Comparison of ENCODE assay signal across 8 mouse cellular contexts in genomic region chr3:137918932-137919311, GRCm38 (mm10). TPM values are rescaled to one million over a fixed set of nuclear protein-coding genes. Genes with fewer than 3 reads are reported as not detected.
DNase-seq lines count a peak whose midpoint lies in the region; ATAC-seq and TF ChIP-seq lines count a peak whose summit lies in the region.

No protein-coding gene starts in this region.

- peak overlapping the region; percentile 98 for H3K4me3 ChIP-seq in gastrocnemius, adult 2 months
- peak overlapping the region; percentile 87 to 94 (median 89) for H3K4me3 ChIP-seq in CH12.LX (replicated peaks in 1 of 3; ENCODE audit: low read depth in 2 of 3, low read length in 2 of 3, poor library complexity in 1 of 3)
- H3K4me3 ChIP-seq in embryonic facial prominence, embryonic 12.5 days: peak overlapping the region; percentile 73
- peak overlapping the region; percentile 66 for H3K4me3 ChIP-seq in hindbrain, postnatal 0 days (ENCODE audit: low read length)
- peak overlapping the region; percentile 98 for H3K4me3 ChIP-seq in liver, embryonic 16.5 days (ENCODE audit: low read depth, low read length)
- H3K4me3 ChIP-seq in stomach, postnatal 0 days (ENCODE audit: low read depth, low read length): peak overlapping the region; percentile 62

- in situ Hi-C loops in CH12.LX (cut with MboI; ENCODE audit: low pct_ligation_motif_present, low pct_unique_long_range_greater_than_20kb, low sequenced_read_pairs): loop anchor here (5.0 kb wide), 1 partner anchor 52 kb away; the partner anchor contains the start of gene Dnajb14

- TF ChIP-seq CTCF in gastrocnemius, adult 2 months (IDR thresholded peaks at IDR 0.05): no peak
- TF ChIP-seq CTCF in CH12.LX (conservative IDR thresholded peaks at IDR 0.05 in 1 of 2, IDR thresholded peaks at IDR 0.05 in 1 of 2; ENCODE audit: low read depth in 2 of 2, low read length in 2 of 2): no peak
- no peak for TF ChIP-seq CTCF in hindbrain, postnatal 0 days (IDR thresholded peaks at IDR 0.05; ENCODE audit: low read depth)
- TF ChIP-seq CTCF in stomach, postnatal 0 days (IDR thresholded peaks at IDR 0.05; ENCODE audit: low read depth): no peak

- no peaks in the 10 kb centered on the region for H3K27me3 ChIP-seq in CH12.LX (replicated peaks)
- H3K27me3 ChIP-seq in embryonic facial prominence, embryonic 12.5 days: no peaks in the 10 kb centered on the region
- H3K27me3 ChIP-seq in hindbrain, postnatal 0 days (ENCODE audit: insufficient read depth, low read length): no peaks in the 10 kb centered on the region
- H3K27me3 ChIP-seq in liver, embryonic 16.5 days (ENCODE audit: control insufficient read depth, insufficient read depth, low read depth, low read length): no peaks in the 10 kb centered on the region
- H3K27me3 ChIP-seq in stomach, postnatal 0 days (ENCODE audit: control insufficient read depth, insufficient read depth, low read length): no peaks in the 10 kb centered on the region

- no peak for TF ChIP-seq EP300 in CH12.LX (IDR thresholded peaks at IDR 0.05; ENCODE audit: low read length)
- TF ChIP-seq EP300 in stomach, postnatal 0 days (optimal IDR thresholded peaks at IDR 0.05): no peak

- no peaks in the 10 kb centered on the region for H3K9me3 ChIP-seq in CH12.LX (replicated peaks; ENCODE audit: low read length)
- no peaks in the 10 kb centered on the region for H3K9me3 ChIP-seq in embryonic facial prominence, embryonic 12.5 days
- no peaks in the 10 kb centered on the region for H3K9me3 ChIP-seq in hindbrain, postnatal 0 days (ENCODE audit: low read length)
- H3K9me3 ChIP-seq in liver, embryonic 16.5 days (replicated peaks; ENCODE audit: control insufficient read depth, low read length): no peaks in the 10 kb centered on the region
- H3K9me3 ChIP-seq in stomach, postnatal 0 days (ENCODE audit: control insufficient read depth, low read length): no peaks in the 10 kb centered on the region

- H3K4me1 ChIP-seq in CH12.LX (ENCODE audit: control insufficient read depth in 1 of 2, insufficient read depth in 2 of 2): peaks cover 6 to 34% of the 10 kb centered on the region in 2 experiments
- H3K4me1 ChIP-seq in embryonic facial prominence, embryonic 12.5 days: peaks cover 14% of the 10 kb centered on the region; the same call in 1 of the 2 replicates
- H3K4me1 ChIP-seq in hindbrain, postnatal 0 days (ENCODE audit: insufficient read depth, low read length): peaks cover 3% of the 10 kb centered on the region; the same call in 1 of the 2 replicates
- H3K4me1 ChIP-seq in liver, embryonic 16.5 days (ENCODE audit: control insufficient read depth, low read depth, low read length): peaks cover 13% of the 10 kb centered on the region
- H3K4me1 ChIP-seq in stomach, postnatal 0 days (replicated peaks; ENCODE audit: control insufficient read depth, insufficient read depth): peaks cover 4% of the 10 kb centered on the region; the same call in 1 of the 2 replicates

- peaks cover 22 to 38% of the 10 kb centered on the region in 2 experiments for H3K36me3 ChIP-seq in CH12.LX (replicated peaks in 1 of 2; ENCODE audit: control insufficient read depth in 1 of 2, insufficient read depth in 1 of 2, low read length in 1 of 2)
- H3K36me3 ChIP-seq in embryonic facial prominence, embryonic 12.5 days: 0 out of 2 replicates have a peak, but pooled peaks cover 13% of the 10 kb centered on the region
- peaks cover 14% of the 10 kb centered on the region; the same call in 1 of the 2 replicates for H3K36me3 ChIP-seq in hindbrain, postnatal 0 days (ENCODE audit: insufficient read depth, low read length)
- H3K36me3 ChIP-seq in liver, embryonic 16.5 days (ENCODE audit: control insufficient read depth, insufficient read depth): peaks cover 6% of the 10 kb centered on the region; the same call in 1 of the 2 replicates
- peaks cover 10% of the 10 kb centered on the region; the same call in 1 of the 2 replicates for H3K36me3 ChIP-seq in stomach, postnatal 0 days (ENCODE audit: control insufficient read depth, insufficient read depth, low read length)

- intact Hi-C loops in gastrocnemius, adult 2 months (cut with DNase I): loop anchor here (2.0 to 10.0 kb wide), 3 partner anchors 56 to 228 kb away; no protein-coding TSS in a partner anchor

- dilution Hi-C loops in CH12.LX (cut with MboI; ENCODE audit: extremely low pct_ligation_motif_present, extremely low pct_unique_long_range_greater_than_20kb, low sequenced_read_pairs): no loop called here

- peak overlapping the region; percentile 91 for H3K9ac ChIP-seq in CH12.LX (ENCODE audit: insufficient read depth, low read depth)
- H3K9ac ChIP-seq in embryonic facial prominence, embryonic 12.5 days: peak overlapping the region; percentile 74
- H3K9ac ChIP-seq in hindbrain, postnatal 0 days (replicated peaks; ENCODE audit: low read length): peak overlapping the region; percentile 77
- H3K9ac ChIP-seq in liver, embryonic 16.5 days (ENCODE audit: low read depth, low read length): peak overlapping the region; percentile 97
- peak overlapping the region; percentile 83 for H3K9ac ChIP-seq in stomach, postnatal 0 days (ENCODE audit: low read length)

- no peak for TF ChIP-seq POLR2A in CH12.LX (IDR thresholded peaks at IDR 0.05; ENCODE audit: low read depth, low read length)

- H3K79me2 ChIP-seq in CH12.LX (replicated peaks; ENCODE audit: control insufficient read depth, extremely low read depth, insufficient read depth, poor library complexity, severe bottlenecking): peaks cover 38% of the 10 kb centered on the region

- 12% methylated on average over 6 of the region's 6 CpGs for WGBS in embryonic facial prominence, embryonic 12.5 days
- WGBS in hindbrain, postnatal 0 days: 14% methylated on average over 6 of the region's 6 CpGs
- 10% methylated on average over 6 of the region's 6 CpGs for WGBS in liver, embryonic 16.5 days (ENCODE audit: insufficient replicate concordance)
- 14% methylated on average over 6 of the region's 6 CpGs for WGBS in stomach, postnatal 0 days

- peak overlapping the region; percentile 96 for H3K27ac ChIP-seq in gastrocnemius, adult 2 months
- peak overlapping the region; percentile 41; the same call in 1 of the 2 replicates for H3K27ac ChIP-seq in CH12.LX (ENCODE audit: insufficient read depth, low read depth)
- 0 out of 2 replicates have a peak overlapping the region, but pooled peaks have one; percentile 77 for H3K27ac ChIP-seq in embryonic facial prominence, embryonic 12.5 days
- peak overlapping the region; percentile 86 for H3K27ac ChIP-seq in hindbrain, postnatal 0 days
- H3K27ac ChIP-seq in liver, embryonic 16.5 days (ENCODE audit: low read length): peak overlapping the region; percentile 94
- peak overlapping the region; percentile 85 for H3K27ac ChIP-seq in stomach, postnatal 0 days (replicated peaks)

- no peak for TF ChIP-seq RAD21 in CH12.LX (IDR thresholded peaks at IDR 0.05; ENCODE audit: low read depth, low read length)

- DNase-seq in gastrocnemius, adult 2 months: no peak
- DNase-seq in gastrocnemius, postnatal 10 days: no peak
- peak; percentile 35 for DNase-seq in CH12.LX (ENCODE audit: extremely low read depth)
- peak; percentile 39 for DNase-seq in hindbrain, postnatal 0 days (ENCODE audit: low spot score)
- peak; percentile 24 for DNase-seq in stomach, postnatal 0 days (ENCODE audit: low spot score)
- no peak for DNase-seq in adrenal gland, postnatal 36 days

- ATAC-seq in embryonic facial prominence, embryonic 12.5 days (ENCODE audit: insufficient number of reproducible peaks, insufficient read depth, low FRiP score, low TSS enrichment): peak; percentile 67; the same call in 1 of the 2 replicates
- peak; percentile 53 for ATAC-seq in hindbrain, postnatal 0 days
- ATAC-seq in liver, embryonic 16.5 days (ENCODE audit: low read depth): peak; percentile 52
- peak; percentile 64 for ATAC-seq in stomach, postnatal 0 days (ENCODE audit: low FRiP score, low TSS enrichment)

- H3K4me2 ChIP-seq in CH12.LX (ENCODE audit: insufficient read depth, low read depth, poor library complexity, severe bottlenecking): peak overlapping the region; percentile 68
- H3K4me2 ChIP-seq in embryonic facial prominence, embryonic 12.5 days (replicated peaks): peak overlapping the region; percentile 82
- H3K4me2 ChIP-seq in hindbrain, postnatal 0 days (ENCODE audit: low read depth, low read length): peak overlapping the region; percentile 66
- peak overlapping the region; percentile 91 for H3K4me2 ChIP-seq in liver, embryonic 16.5 days (ENCODE audit: low read depth, low read length)
- peak overlapping the region; percentile 49 for H3K4me2 ChIP-seq in stomach, postnatal 0 days (replicated peaks; ENCODE audit: low read depth)

RNA-seq across cellular contexts. Expression of gene Lamtor3, which starts 0.6 kb away (rescaled TPM):
- 10 to 100 TPM; 45.9 to 53.1 TPM for total RNA-seq in gastrocnemius, adult 2 months (2021)
- 10 to 100 TPM; 56.8 to 58.3 TPM for total RNA-seq in gastrocnemius, postnatal 10 days (2021)
- 146 and 169 TPM in 2 replicates for total RNA-seq in CH12.LX (2012; rRNA removed)
- total RNA-seq in CH12.LX (2014; rRNA removed): 245 and 260 TPM in 2 replicates
- 147 and 155 TPM in 2 replicates for polyA plus RNA-seq in CH12.LX (2012; ENCODE audit: insufficient read length, low read depth)
- 96.8 and 102 TPM in 2 replicates for polyA plus RNA-seq in embryonic facial prominence, embryonic 12.5 days (2016; fragmentation: Nextera tagmentation; extraction: Ambion mirVana)
- 78.9 and 84.2 TPM in 2 replicates for total RNA-seq in hindbrain, postnatal 0 days (2014; rRNA removed)
- polyA plus RNA-seq in hindbrain, postnatal 0 days (2015; fragmentation: Nextera tagmentation; extraction: Ambion mirVana): 108 and 112 TPM in 2 replicates
- 48.2 and 50.2 TPM in 2 replicates for polyA plus RNA-seq in liver, embryonic 16.5 days (2015; fragmentation: Nextera tagmentation; extraction: Ambion mirVana)
- 104 and 106 TPM in 2 replicates for polyA plus RNA-seq in stomach, postnatal 0 days (2015; fragmentation: Nextera tagmentation; extraction: Ambion mirVana)
- 10 to 100 TPM; 74.6 to 80.6 TPM for total RNA-seq in adrenal gland, postnatal 36 days (2021)

RNA-seq across cellular contexts. Expression of gene Dnajb14, which starts 51.4 kb away (rescaled TPM):
- 1 to 10 TPM; 7.6 to 9.5 TPM for total RNA-seq in gastrocnemius, adult 2 months (2021)
- total RNA-seq in gastrocnemius, postnatal 10 days (2021): 10 to 100 TPM in 1 of 2 experiments, 1 to 10 TPM in 1; 8.6 to 11.6 TPM
- total RNA-seq in CH12.LX (2012; rRNA removed): 6.0 and 7.0 TPM in 2 replicates
- total RNA-seq in CH12.LX (2014; rRNA removed): 2.8 and 2.9 TPM in 2 replicates
- 4.4 and 6.4 TPM in 2 replicates for polyA plus RNA-seq in CH12.LX (2012; ENCODE audit: insufficient read length, low read depth)
- 12.0 and 12.3 TPM in 2 replicates for polyA plus RNA-seq in embryonic facial prominence, embryonic 12.5 days (2016; fragmentation: Nextera tagmentation; extraction: Ambion mirVana)
- 22.4 and 22.5 TPM in 2 replicates for total RNA-seq in hindbrain, postnatal 0 days (2014; rRNA removed)
- polyA plus RNA-seq in hindbrain, postnatal 0 days (2015; fragmentation: Nextera tagmentation; extraction: Ambion mirVana): 19.2 and 21.9 TPM in 2 replicates
- polyA plus RNA-seq in liver, embryonic 16.5 days (2015; fragmentation: Nextera tagmentation; extraction: Ambion mirVana): 3.0 and 4.3 TPM in 2 replicates
- 10.8 and 12.6 TPM in 2 replicates for polyA plus RNA-seq in stomach, postnatal 0 days (2015; fragmentation: Nextera tagmentation; extraction: Ambion mirVana)
- 10 to 100 TPM; 20.6 to 21.1 TPM for total RNA-seq in adrenal gland, postnatal 36 days (2021)

RNA-seq across cellular contexts. Expression of gene H2afz, which starts 54.6 kb away (rescaled TPM):
- 10 to 100 TPM; 64.1 to 76.3 TPM for total RNA-seq in gastrocnemius, adult 2 months (2021)
- total RNA-seq in gastrocnemius, postnatal 10 days (2021): 100 to 1,000 TPM; 136 to 144 TPM
- total RNA-seq in CH12.LX (2012; rRNA removed) (3,347 and 4,299 TPM in 2 replicates), CH12.LX (2014; rRNA removed) (4,409 and 4,907 TPM in 2 replicates)
- 3,496 and 4,006 TPM in 2 replicates for polyA plus RNA-seq in CH12.LX (2012; ENCODE audit: insufficient read length, low read depth)
- 2,399 and 2,450 TPM in 2 replicates for polyA plus RNA-seq in embryonic facial prominence, embryonic 12.5 days (2016; fragmentation: Nextera tagmentation; extraction: Ambion mirVana)
- 542 and 567 TPM in 2 replicates for total RNA-seq in hindbrain, postnatal 0 days (2014; rRNA removed)
- polyA plus RNA-seq in hindbrain, postnatal 0 days (2015; fragmentation: Nextera tagmentation; extraction: Ambion mirVana): 814 and 865 TPM in 2 replicates
- 801 and 896 TPM in 2 replicates for polyA plus RNA-seq in liver, embryonic 16.5 days (2015; fragmentation: Nextera tagmentation; extraction: Ambion mirVana)
- polyA plus RNA-seq in stomach, postnatal 0 days (2015; fragmentation: Nextera tagmentation; extraction: Ambion mirVana): 779 and 844 TPM in 2 replicates
- total RNA-seq in adrenal gland, postnatal 36 days (2021): 100 to 1,000 TPM; 149 to 188 TPM

Comparison
In these comparisons a context has a peak if more than half of its experiments do, and no peak if none do; other contexts are left out.
1. DNase-seq: peak in CH12.LX (single experiment), hindbrain, postnatal 0 days (single experiment) and stomach, postnatal 0 days (single experiment); none in gastrocnemius, adult 2 months (single experiment), gastrocnemius, postnatal 10 days (single experiment) and adrenal gland, postnatal 36 days (0 of 2).
2. H3K27ac ChIP-seq: peak in every context shown above with its lines; median percentile 96 in gastrocnemius, adult 2 months; 94 in liver, embryonic 16.5 days; 86 in hindbrain, postnatal 0 days; 85 in stomach, postnatal 0 days; 77 in embryonic facial prominence, embryonic 12.5 days; 41 in CH12.LX.
3. Peak in every context shown above with its lines, with median percentiles within 50 percentile points of each other: H3K4me3 ChIP-seq, H3K4me2 ChIP-seq, H3K9ac ChIP-seq and ATAC-seq.